Comparison of ENCODE assay signal across 8 mouse cellular contexts in the genomic region with DNA sequence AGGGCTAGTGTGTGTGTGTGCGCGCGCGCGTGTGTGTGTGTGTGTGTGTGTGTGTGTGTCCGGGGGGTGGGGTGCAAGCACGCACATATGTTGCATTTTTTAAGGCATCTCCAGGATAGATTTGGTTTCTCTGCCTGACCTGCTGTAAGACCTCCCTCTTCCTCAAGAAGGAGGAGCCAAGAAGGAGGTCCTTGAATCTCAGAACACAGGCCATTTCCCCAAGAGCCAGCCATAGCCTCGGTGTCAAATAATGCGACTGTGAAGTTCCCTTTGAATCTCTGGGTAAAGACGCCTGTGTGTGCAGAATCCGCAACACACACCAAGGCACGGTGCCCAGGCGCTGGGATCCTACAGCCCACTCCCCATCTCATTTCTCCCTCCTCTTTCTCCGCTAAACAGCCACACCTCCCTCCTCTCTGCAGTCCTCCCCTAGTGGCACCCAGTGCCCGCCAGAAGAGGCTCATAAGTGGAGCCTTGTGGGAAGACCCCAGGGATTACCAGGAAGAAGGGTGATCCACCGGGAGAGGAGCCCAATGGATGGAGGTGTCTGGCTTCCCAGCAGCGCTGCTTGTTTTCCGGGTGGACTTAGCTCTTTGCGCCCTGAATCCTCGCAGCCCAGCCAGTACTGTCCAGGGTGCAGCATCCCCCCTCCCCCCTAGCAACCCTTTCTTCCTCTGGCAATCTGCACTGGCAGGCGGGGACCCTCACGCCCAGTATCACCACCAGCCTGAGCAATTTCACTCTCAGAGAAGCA.
DNase-seq lines count a peak whose midpoint lies in the region; ATAC-seq and TF ChIP-seq lines count a peak whose summit lies in the region.

No protein-coding gene starts in this region.

- H3K4me3 ChIP-seq in forebrain, embryonic 14.5 days (ENCODE audit: low read depth, low read length), result peak overlapping the region; percentile 70
- peak overlapping the region; percentile 70 for H3K4me3 ChIP-seq in lung, adult 2 months (replicated peaks; ENCODE audit: extremely low read depth, low read depth, low read length)
- H3K4me3 ChIP-seq in neural tube, embryonic 14.5 days (ENCODE audit: low read depth, low read length), result peak overlapping the region; percentile 75

- H3K36me3 ChIP-seq in forebrain, embryonic 14.5 days (ENCODE audit: control insufficient read depth, insufficient read depth, low read length), result no peaks in the 10 kb centered on the region
- H3K36me3 ChIP-seq in neural tube, embryonic 14.5 days (ENCODE audit: control insufficient read depth, insufficient read depth, low read length), result no peaks in the 10 kb centered on the region

- no peaks in the 10 kb centered on the region for H3K9me3 ChIP-seq in forebrain, embryonic 14.5 days (replicated peaks; ENCODE audit: control insufficient read depth, low read length)
- H3K9me3 ChIP-seq in neural tube, embryonic 14.5 days (ENCODE audit: control insufficient read depth, low read length), result no peaks in the 10 kb centered on the region

- H3K27ac ChIP-seq in forebrain, embryonic 14.5 days (ENCODE audit: low read depth, low read length), result peak overlapping the region; percentile 95
- peak overlapping the region; percentile 97 for H3K27ac ChIP-seq in neural tube, embryonic 14.5 days (ENCODE audit: low read depth, low read length)

- H3K4me2 ChIP-seq in forebrain, embryonic 14.5 days (ENCODE audit: low read length), result peak overlapping the region; percentile 86
- H3K4me2 ChIP-seq in neural tube, embryonic 14.5 days (ENCODE audit: low read depth, low read length), result peak overlapping the region; percentile 72

- peak overlapping the region; percentile 96 for H3K9ac ChIP-seq in forebrain, embryonic 14.5 days (ENCODE audit: low read length)
- H3K9ac ChIP-seq in neural tube, embryonic 14.5 days (replicated peaks; ENCODE audit: low read depth, low read length), result peak overlapping the region; percentile 93

- intact Hi-C loops in heart, postnatal 36 days (cut with DNase I), result no loop called here

- peak; percentile 72 for DNase-seq in MN1 (ENCODE audit: low spot score)
- DNase-seq in cerebellum, adult 11-12 months, result peak; percentile 58
- peak; percentile 77 for DNase-seq in forebrain, embryonic 14.5 days (ENCODE audit: low spot score)
- peak; percentile 35 to 58 for DNase-seq in heart, postnatal 36 days
- DNase-seq in layer of hippocampus, postnatal 10 days (ENCODE audit: low spot score in 2 of 2), result peak; percentile 63 to 71
- DNase-seq in lung, adult 2 months, result peak; percentile 51

- H3K4me1 ChIP-seq in forebrain, embryonic 14.5 days (ENCODE audit: control insufficient read depth, insufficient read depth, low read length), result 0 out of 2 replicates have a peak, but pooled peaks cover 5% of the 10 kb centered on the region
- peaks cover 6% of the 10 kb centered on the region for H3K4me1 ChIP-seq in lung, adult 2 months (ENCODE audit: control insufficient read depth, insufficient read depth, low read length)
- peaks cover 20% of the 10 kb centered on the region for H3K4me1 ChIP-seq in neural tube, embryonic 14.5 days (ENCODE audit: control insufficient read depth, insufficient read depth, low read length)

- TF ChIP-seq CTCF in lung, adult 2 months (IDR thresholded peaks at IDR 0.05; ENCODE audit: insufficient read depth, low read length), result no peak

- TF ChIP-seq POLR2A in lung, adult 2 months (IDR thresholded peaks at IDR 0.05; ENCODE audit: borderline replicate concordance, extremely low read depth, low read depth, low read length), result no peak

- H3K27me3 ChIP-seq in forebrain, embryonic 14.5 days (replicated peaks; ENCODE audit: control insufficient read depth, insufficient read depth, low read length), result peaks cover 13% of the 10 kb centered on the region
- H3K27me3 ChIP-seq in neural tube, embryonic 14.5 days (ENCODE audit: control insufficient read depth, insufficient read depth, low read length), result no peaks in the 10 kb centered on the region; the same call in 1 of the 2 replicates

- ATAC-seq in forebrain, embryonic 14.5 days, result peak; percentile 84
- peak; percentile 87 for ATAC-seq in neural tube, embryonic 14.5 days (ENCODE audit: low read depth)
- no peak for ATAC-seq in CD4-positive, CD25-positive, alpha-beta regulatory T cell, adult 4 months

- under 1% methylated on average over 22 of the region's 22 CpGs for WGBS in forebrain, embryonic 14.5 days
- 0% methylated on average over 22 of the region's 22 CpGs for WGBS in lung, adult 2 months
- WGBS in neural tube, embryonic 14.5 days, result under 1% methylated on average over 22 of the region's 22 CpGs
